In the genomic region with DNA sequence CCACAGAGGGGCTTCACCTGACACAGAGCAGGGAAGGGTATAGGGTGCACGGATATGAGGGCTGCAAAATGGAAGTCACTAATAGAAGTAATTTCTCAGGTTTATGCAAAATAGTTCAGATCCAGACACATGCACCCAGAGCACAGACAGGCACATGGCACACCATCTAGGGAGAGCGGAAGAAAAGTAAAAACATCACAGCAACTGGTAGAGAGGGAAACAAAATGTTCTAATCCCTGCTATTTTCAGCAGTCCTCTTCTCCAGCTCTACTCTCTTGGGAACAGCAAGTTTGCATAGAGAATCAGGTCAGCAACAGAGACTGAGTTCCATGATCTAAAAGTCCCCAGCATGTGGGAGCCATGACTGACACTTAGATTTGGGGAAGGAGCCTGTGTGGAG, we compare ENCODE assay signal across 20 mouse cellular contexts.
DNase-seq lines count a peak whose midpoint lies in the region; ATAC-seq and TF ChIP-seq lines count a peak whose summit lies in the region.
"Had no signal": no experiment of that assay in that cellular context is flagged by ENCODE, and none has a peak within 500 bp of the region (broad histone marks: within the 10 kb centered on the region; RNA-seq: fewer than 3 reads in every experiment).

No protein-coding gene starts in this region.

- H3K4me1 ChIP-seq in kidney, adult 2 months (ENCODE audit: control insufficient read depth, insufficient read depth, low read length): no peaks in the 10 kb centered on the region
- H3K4me1 ChIP-seq: hindbrain, embryonic 15.5 days had no signal

- no peak for TF ChIP-seq CTCF in layer of hippocampus, adult 2 months (conservative IDR thresholded peaks at IDR 0.05)
- TF ChIP-seq CTCF in kidney, adult 2 months (conservative IDR thresholded peaks at IDR 0.05; ENCODE audit: insufficient read depth, insufficient read length, low read depth, low read length): no peak

- H3K36me3 ChIP-seq in kidney, adult 2 months (ENCODE audit: control insufficient read depth, insufficient read depth, low read length): no peaks in the 10 kb centered on the region
- H3K36me3 ChIP-seq: heart, embryonic 10.5 days; hindbrain, embryonic 15.5 days had no signal

- 84% methylated on average over 2 of the region's 2 CpGs for WGBS in kidney, adult 2 months

- DNase-seq in frontal cortex, postnatal 25 days (ENCODE audit: low spot score in 2 of 2): no peak
- peak; percentile 6 for DNase-seq in layer of hippocampus, adult 11-12 months (ENCODE audit: low spot score)
- no peak for DNase-seq in layer of hippocampus, adult 2 months (ENCODE audit: low spot score in 2 of 2)
- DNase-seq in right cerebral cortex, adult 18-20 months: peak; percentile 12
- no peak for DNase-seq in right cerebral cortex, postnatal 25 days
- peak; percentile 39 for DNase-seq in telencephalon, adult 2 months (ENCODE audit: low read depth, low spot score)
- DNase-seq in kidney, adult 2 months: no peak
- DNase-seq: adrenal gland, postnatal 14 days; cerebellum, adult 18-20 months; cerebellum, postnatal 10 days; gastrocnemius, adult 2 months; gastrocnemius, postnatal 36 days; heart, postnatal 10 days had no signal

- no peak overlapping the region for H3K27ac ChIP-seq in layer of hippocampus, adult 2 months
- no peak overlapping the region for H3K27ac ChIP-seq in kidney, adult 2 months (ENCODE audit: insufficient read depth, low read depth, low read length)
- H3K27ac ChIP-seq: gastrocnemius, adult 2 months; heart, embryonic 10.5 days; hindbrain, embryonic 15.5 days had no signal

- H3K27me3 ChIP-seq in kidney, adult 2 months (replicated peaks; ENCODE audit: control insufficient read depth, insufficient read depth, low read length): no peaks in the 10 kb centered on the region
- H3K27me3 ChIP-seq: hindbrain, embryonic 15.5 days; Patski had no signal

- peak; percentile 97 for ATAC-seq in frontal cortex, adult (ENCODE audit: low TSS enrichment)
- ATAC-seq: activated CD4-positive, CD25-positive, alpha-beta regulatory T cell, adult 4 months; forebrain, embryonic 14.5 days; intestine, postnatal 0 days; Patski had no signal

- no peak overlapping the region for H3K4me3 ChIP-seq in layer of hippocampus, adult 2 months
- no peak overlapping the region for H3K4me3 ChIP-seq in kidney, adult 2 months (ENCODE audit: insufficient read depth, low read depth, low read length)
- H3K4me3 ChIP-seq: gastrocnemius, adult 2 months; heart, embryonic 10.5 days; hindbrain, embryonic 15.5 days had no signal

- no peak for TF ChIP-seq POLR2A in kidney, adult 2 months (IDR thresholded peaks at IDR 0.05; ENCODE audit: low read depth, low read length)

Comparison
In these comparisons a context has a peak if more than half of its experiments do, and no peak if none do; other contexts are left out.
1. DNase-seq: peak in layer of hippocampus, adult 11-12 months (single experiment), right cerebral cortex, adult 18-20 months (single experiment) and telencephalon, adult 2 months (single experiment); none in frontal cortex, postnatal 25 days (0 of 2), layer of hippocampus, adult 2 months (0 of 2), right cerebral cortex, postnatal 25 days (single experiment) and kidney, adult 2 months (single experiment).